ENCODE assay signal across 8 mouse cellular contexts in the genomic region with DNA sequence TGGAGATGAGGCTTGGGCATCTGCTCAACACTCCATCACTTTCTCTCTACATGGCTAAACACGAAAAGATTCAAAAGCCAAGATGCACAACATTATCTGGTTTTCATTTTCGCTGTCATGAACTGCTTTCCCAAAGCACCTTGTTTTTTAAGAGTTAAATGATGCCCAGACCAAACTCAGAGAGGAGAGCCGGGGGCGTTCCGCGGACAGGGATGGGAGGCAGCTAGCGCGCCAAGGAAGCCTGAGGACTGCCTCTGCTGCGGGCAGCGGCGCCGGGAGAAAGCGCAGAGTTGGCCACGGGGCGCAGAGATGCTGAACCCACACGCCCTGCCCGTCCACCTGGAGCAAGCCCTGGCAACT. TPM values are rescaled to one million over a fixed set of nuclear protein-coding genes. Genes with fewer than 3 reads are reported as not detected.
DNase-seq lines count a peak whose midpoint lies in the region; ATAC-seq and TF ChIP-seq lines count a peak whose summit lies in the region.

No protein-coding gene starts in this region.

- H3K4me1 ChIP-seq in E14TG2a.4 (replicated peaks; ENCODE audit: low read depth, low read length) = peaks cover 21% of the 10 kb centered on the region
- peaks cover 30% of the 10 kb centered on the region for H3K4me1 ChIP-seq in forebrain, embryonic 15.5 days
- peaks cover 34% of the 10 kb centered on the region for H3K4me1 ChIP-seq in limb, embryonic 13.5 days
- peaks cover 31% of the 10 kb centered on the region for H3K4me1 ChIP-seq in neural tube, embryonic 15.5 days

- H3K36me3 ChIP-seq in E14TG2a.4 (ENCODE audit: insufficient read depth, low read length) = no peaks in the 10 kb centered on the region
- no peaks in the 10 kb centered on the region for H3K36me3 ChIP-seq in forebrain, embryonic 15.5 days
- no peaks in the 10 kb centered on the region for H3K36me3 ChIP-seq in limb, embryonic 13.5 days
- no peaks in the 10 kb centered on the region for H3K36me3 ChIP-seq in neural tube, embryonic 15.5 days

- H3K4me3 ChIP-seq in E14TG2a.4 (replicated peaks; ENCODE audit: low read length) = peak overlapping the region; percentile 82
- peak overlapping the region; percentile 63 for H3K4me3 ChIP-seq in forebrain, embryonic 15.5 days
- H3K4me3 ChIP-seq in limb, embryonic 13.5 days = peak overlapping the region; percentile 71
- peak overlapping the region; percentile 66 for H3K4me3 ChIP-seq in neural tube, embryonic 15.5 days (replicated peaks)

- peaks cover 44% of the 10 kb centered on the region for H3K27me3 ChIP-seq in E14TG2a.4 (ENCODE audit: insufficient read depth, low read length)
- peaks cover 6% of the 10 kb centered on the region; the same call in 1 of the 2 replicates for H3K27me3 ChIP-seq in forebrain, embryonic 15.5 days
- peaks cover 6% of the 10 kb centered on the region for H3K27me3 ChIP-seq in limb, embryonic 13.5 days
- peaks cover 5% of the 10 kb centered on the region; the same call in 1 of the 2 replicates for H3K27me3 ChIP-seq in neural tube, embryonic 15.5 days (replicated peaks)

- peak; percentile 42; the same call in 1 of the 2 replicates for ATAC-seq in frontal cortex, adult (ENCODE audit: low TSS enrichment)
- ATAC-seq in forebrain, embryonic 15.5 days (replicated peaks) = peak; percentile 46
- ATAC-seq in limb, embryonic 13.5 days (ENCODE audit: low FRiP score, low read depth) = no peak
- peak; percentile 28 for ATAC-seq in neural tube, embryonic 15.5 days (ENCODE audit: low FRiP score)

- no peaks in the 10 kb centered on the region for H3K9me3 ChIP-seq in E14TG2a.4 (ENCODE audit: low read length)
- H3K9me3 ChIP-seq in forebrain, embryonic 15.5 days = no peaks in the 10 kb centered on the region
- no peaks in the 10 kb centered on the region for H3K9me3 ChIP-seq in limb, embryonic 13.5 days
- no peaks in the 10 kb centered on the region for H3K9me3 ChIP-seq in neural tube, embryonic 15.5 days (replicated peaks)

- H3K27ac ChIP-seq in forebrain, embryonic 15.5 days (replicated peaks) = 0 out of 2 replicates have a peak overlapping the region, but pooled peaks have one; percentile 16
- peak overlapping the region; percentile 61; the same call in 1 of the 2 replicates for H3K27ac ChIP-seq in limb, embryonic 13.5 days
- H3K27ac ChIP-seq in neural tube, embryonic 15.5 days (replicated peaks) = peak overlapping the region; percentile 77

- TF ChIP-seq CTCF in E14TG2a.4 (conservative IDR thresholded peaks at IDR 0.05; ENCODE audit: low read length) = no peak

- peak overlapping the region; percentile 87 for H3K4me2 ChIP-seq in forebrain, embryonic 15.5 days (replicated peaks)
- peak overlapping the region; percentile 92 for H3K4me2 ChIP-seq in limb, embryonic 13.5 days (replicated peaks)
- peak overlapping the region; percentile 87 for H3K4me2 ChIP-seq in neural tube, embryonic 15.5 days

- no peak for DNase-seq in frontal cortex, postnatal 14 days (ENCODE audit: low spot score in 2 of 2)
- DNase-seq in thymus, postnatal 0 days (ENCODE audit: low spot score) = no peak
- DNase-seq in cerebellum, adult 18-20 months = no peak

- peak overlapping the region; percentile 65 for H3K9ac ChIP-seq in forebrain, embryonic 15.5 days (replicated peaks)
- H3K9ac ChIP-seq in limb, embryonic 13.5 days = peak overlapping the region; percentile 82
- H3K9ac ChIP-seq in neural tube, embryonic 15.5 days (replicated peaks) = peak overlapping the region; percentile 70

- 2% methylated on average over 17 of the region's 17 CpGs for WGBS in forebrain, embryonic 15.5 days
- under 1% methylated on average over 17 of the region's 17 CpGs for WGBS in limb, embryonic 13.5 days
- under 1% methylated on average over 17 of the region's 17 CpGs for WGBS in neural tube, embryonic 15.5 days

RNA-seq across cellular contexts. Expression of a gene that starts 0.8 kb away (rescaled TPM):
- polyA plus RNA-seq in forebrain, embryonic 15.5 days (2015; fragmentation: Nextera tagmentation; extraction: Ambion mirVana) = 4.1 and 4.2 TPM in 2 replicates
- polyA plus RNA-seq in limb, embryonic 13.5 days (2015; fragmentation: Nextera tagmentation; extraction: Ambion mirVana) = 5.9 and 6.1 TPM in 2 replicates
- polyA plus RNA-seq in neural tube, embryonic 15.5 days (2015; fragmentation: Nextera tagmentation; extraction: Ambion mirVana) = 17.0 and 22.0 TPM in 2 replicates
- polyA plus RNA-seq in thymus, postnatal 0 days (2015; fragmentation: Nextera tagmentation; extraction: Ambion mirVana) = 0.08 and 0.13 TPM in 2 replicates

Comparison
In these comparisons a context has a peak if more than half of its experiments do, and no peak if none do; other contexts are left out.
1. H3K27ac ChIP-seq: peak in every context shown above with its lines; median percentile 77 in neural tube, embryonic 15.5 days; 61 in limb, embryonic 13.5 days; 16 in forebrain, embryonic 15.5 days.